Mouse (Mus musculus): ENCODE data around the gene Olfr1140.

The Olfr1140 gene

DNA sequence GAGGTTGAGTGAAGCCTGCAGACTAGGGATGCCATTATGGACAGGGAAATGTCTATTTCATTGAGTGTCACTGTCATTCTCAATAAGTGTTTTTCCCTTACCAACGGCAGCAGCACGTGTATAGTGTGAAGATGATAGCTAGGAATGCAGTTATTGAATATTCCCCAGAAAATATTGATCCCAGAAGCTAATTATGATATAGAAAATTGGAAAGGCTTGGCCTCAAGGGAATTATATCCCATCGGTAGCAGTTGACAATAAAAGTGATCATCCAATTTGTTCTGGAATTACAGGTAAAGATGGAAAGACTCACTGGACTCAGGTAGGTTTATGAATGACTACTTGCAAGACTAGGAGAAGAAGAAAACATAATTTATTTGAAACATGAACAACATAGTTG is at the start of gene Olfr1140:
Gene Olfr1140, plus strand, starts transcription at position 301 of the 400 bp plus-strand sequence.
- no peak for DNase-seq (ENCODE audit: low spot score in 2 of 2)

DNA sequence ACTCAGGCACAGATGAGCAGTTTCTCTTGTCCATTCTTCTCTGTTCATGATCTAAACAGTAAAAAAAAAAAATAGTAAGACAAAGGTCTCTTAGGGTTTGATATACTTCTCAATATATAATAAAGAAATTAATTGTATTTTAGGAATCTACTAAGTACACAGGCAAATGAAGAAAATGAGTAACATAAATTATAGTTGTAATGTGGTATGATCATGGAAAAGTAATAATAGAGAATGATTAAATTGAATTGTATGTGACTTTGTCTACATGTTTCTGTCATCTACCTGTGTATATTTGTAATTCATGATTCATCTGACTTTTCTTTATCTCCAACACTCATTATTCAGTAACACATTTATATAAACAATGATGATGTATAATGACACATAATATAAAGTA is 49.7 kb upstream of the Olfr1140 start, which contains the start of gene Olfr1136:
Gene Olfr1136, minus strand, starts transcription at position 101 of the 400 bp plus-strand sequence.
- no peak for DNase-seq (ENCODE audit: low spot score in 2 of 2)

DNA sequence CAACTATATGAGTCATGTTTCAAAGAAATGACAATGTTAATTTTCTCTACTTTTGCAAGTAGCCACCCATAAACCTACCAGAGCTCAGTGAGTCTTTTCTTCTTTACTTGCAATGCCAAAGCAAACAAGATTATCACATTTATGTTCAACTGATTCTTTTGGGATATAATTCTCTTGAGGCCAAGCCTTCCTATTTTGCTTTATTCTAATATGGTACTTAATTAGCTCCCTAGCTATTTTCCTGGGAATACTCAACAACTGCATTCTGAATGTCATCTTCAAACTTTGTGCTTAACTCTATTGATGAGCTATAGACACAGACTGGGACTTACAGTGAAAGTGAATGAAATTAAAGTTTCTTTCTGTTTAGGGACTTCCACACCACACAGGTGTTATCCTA is 30.5 kb upstream of the Olfr1140 start, which contains the start of gene Olfr1137:
Gene Olfr1137, minus strand, starts transcription at position 101 of the 400 bp plus-strand sequence.
- no peak for DNase-seq (ENCODE audit: low spot score in 2 of 2)

DNA sequence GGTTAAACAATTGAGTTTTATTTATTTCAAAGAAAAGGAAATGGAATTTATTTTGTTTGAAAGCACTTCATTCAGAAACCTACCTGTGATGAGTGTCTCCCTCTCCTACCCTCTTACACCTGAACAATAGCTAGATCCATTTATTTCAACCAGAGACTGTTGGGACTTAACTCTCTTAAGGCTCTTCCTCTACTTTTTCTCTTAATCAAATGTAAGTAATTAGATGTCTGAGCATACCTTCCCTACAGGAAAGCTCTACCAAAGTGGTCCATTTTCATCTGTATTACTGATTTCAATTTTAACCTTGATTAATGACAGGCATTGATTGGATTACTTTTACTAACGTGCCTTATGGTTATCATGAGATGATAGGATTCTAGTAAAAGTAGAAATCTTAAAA is 3.7 kb upstream of the Olfr1140 start, which contains the start of gene Olfr1138:
Gene Olfr1138, minus strand, starts transcription at position 101 of the 400 bp plus-strand sequence.
- DNase-seq (ENCODE audit: low spot score in 2 of 2): no peak

DNA sequence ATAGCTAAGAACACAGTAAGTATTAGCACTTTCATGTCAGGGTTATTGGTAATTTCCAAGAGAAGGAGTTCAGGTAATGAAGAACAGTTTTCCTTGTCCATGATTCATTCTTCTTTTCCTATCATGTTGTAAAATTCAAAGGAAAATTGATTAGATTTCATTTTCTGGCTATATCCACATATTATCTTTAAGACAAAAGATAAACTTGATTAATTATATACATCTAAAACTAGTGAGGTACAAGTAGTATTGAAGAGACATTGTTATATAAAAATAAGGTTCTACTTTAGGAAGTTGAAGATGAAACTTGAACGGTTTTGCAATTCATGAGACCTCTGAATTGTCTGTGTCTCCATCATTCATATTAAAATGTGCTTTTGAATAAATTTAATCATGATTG is 10.3 kb downstream of the Olfr1140 start, which contains the start of gene Olfr1141:
Gene Olfr1141, minus strand, starts transcription at position 101 of the 400 bp plus-strand sequence.
- DNase-seq (ENCODE audit: low spot score in 2 of 2): no peak

DNA sequence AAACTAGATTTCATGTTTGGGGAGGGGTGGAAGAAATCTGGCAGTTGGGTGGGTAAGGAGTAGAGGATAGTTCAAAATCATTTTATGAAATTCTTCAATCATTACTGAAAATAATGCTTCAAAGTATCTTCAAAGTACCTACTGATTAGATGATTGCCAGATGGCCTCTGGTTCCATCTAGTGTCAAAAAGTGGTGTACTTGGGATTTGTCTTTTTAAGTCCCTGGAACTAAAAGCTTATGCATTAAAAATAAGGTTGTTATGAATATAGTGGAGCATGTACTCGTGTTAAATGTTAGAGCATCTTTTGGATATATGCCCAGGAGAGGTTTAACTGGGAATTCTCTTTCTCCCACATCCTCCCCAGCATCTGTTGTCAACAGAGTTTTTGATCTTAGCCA is 32.6 kb downstream of the Olfr1140 start:
- DNase-seq (ENCODE audit: low spot score in 2 of 2): no peak

DNA sequence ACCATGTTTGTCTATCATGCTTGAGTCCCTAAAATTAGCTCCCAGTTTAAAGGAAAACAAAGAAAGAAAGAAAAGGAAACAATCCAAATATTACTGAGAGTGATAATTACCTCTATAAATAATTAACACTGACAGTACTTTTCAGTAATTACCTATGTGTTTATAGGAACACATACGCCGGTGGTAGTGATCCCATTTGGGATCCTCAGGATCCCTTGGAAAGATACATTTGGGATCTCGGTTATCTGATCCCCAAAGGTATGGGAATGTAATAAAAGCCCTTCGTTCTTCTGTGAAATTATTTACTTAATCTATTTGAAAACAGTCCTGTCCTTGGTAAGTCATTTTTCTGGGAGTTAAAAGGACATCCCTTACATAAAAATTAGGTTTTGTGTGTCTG is 35.6 kb downstream of the Olfr1140 start, which contains the start of gene Olfr152:
Gene Olfr152, plus strand, starts transcription at position 301 of the 400 bp plus-strand sequence.
- no peak for DNase-seq (ENCODE audit: low spot score in 2 of 2)

All from urinary bladder, postnatal 36 days (tissue).